Comparison of ENCODE assay signal across 21 mouse cellular contexts in genomic region chr11:118941268-118941667, GRCm38 (mm10). TPM values are rescaled to one million over a fixed set of nuclear protein-coding genes. Genes with fewer than 3 reads are reported as not detected.
DNase-seq lines count a peak whose midpoint lies in the region; ATAC-seq and TF ChIP-seq lines count a peak whose summit lies in the region.
"Had no signal": no experiment of that assay in that cellular context is flagged by ENCODE, and none has a peak within 500 bp of the region (broad histone marks: within the 10 kb centered on the region; RNA-seq: fewer than 3 reads in every experiment).

No protein-coding gene starts in this region.

- no peaks in the 10 kb centered on the region for H3K9me3 ChIP-seq in forebrain, embryonic 15.5 days
- no peaks in the 10 kb centered on the region for H3K9me3 ChIP-seq in forebrain, embryonic 10.5 days
- H3K9me3 ChIP-seq: embryonic facial prominence, embryonic 13.5 days; embryonic facial prominence, embryonic 15.5 days had no signal

- peak overlapping the region; percentile 88 for H3K27ac ChIP-seq in forebrain, embryonic 15.5 days (replicated peaks)
- H3K27ac ChIP-seq in forebrain, embryonic 10.5 days, result no peak overlapping the region
- peak overlapping the region; percentile 82 for H3K27ac ChIP-seq in layer of hippocampus, adult 2 months
- H3K27ac ChIP-seq: embryonic facial prominence, embryonic 13.5 days; embryonic facial prominence, embryonic 15.5 days had no signal

- peak; percentile 36 to 65 for DNase-seq in cerebellum, postnatal 10 days
- DNase-seq in forebrain, embryonic 10.5 days (ENCODE audit: extremely low spot score, low spot score), result no peak
- DNase-seq in layer of hippocampus, adult 2 months (ENCODE audit: low spot score in 2 of 2), result no peak
- DNase-seq in layer of hippocampus, adult 8-10 months (ENCODE audit: low spot score in 2 of 2), result no peak
- DNase-seq: adrenal gland, adult 2 months; adrenal gland, postnatal 10 days; embryo, embryonic 11 days had no signal

- ATAC-seq in cerebellum, adult (ENCODE audit: insufficient number of reproducible peaks, low FRiP score, low TSS enrichment), result no peak
- no peak for ATAC-seq in forebrain, embryonic 15.5 days (replicated peaks)

- no peak overlapping the region for H3K4me3 ChIP-seq in forebrain, embryonic 15.5 days
- H3K4me3 ChIP-seq in forebrain, embryonic 10.5 days, result no peak overlapping the region
- H3K4me3 ChIP-seq in layer of hippocampus, adult 2 months, result no peak overlapping the region
- H3K4me3 ChIP-seq: embryonic facial prominence, embryonic 13.5 days; embryonic facial prominence, embryonic 15.5 days; erythroblast, embryonic 14.5 days had no signal

- no peaks in the 10 kb centered on the region for H3K36me3 ChIP-seq in forebrain, embryonic 15.5 days
- no peaks in the 10 kb centered on the region for H3K36me3 ChIP-seq in forebrain, embryonic 10.5 days (replicated peaks)
- H3K36me3 ChIP-seq: embryonic facial prominence, embryonic 13.5 days; embryonic facial prominence, embryonic 15.5 days had no signal

- no peak overlapping the region for H3K9ac ChIP-seq in forebrain, embryonic 15.5 days (replicated peaks)
- H3K9ac ChIP-seq: embryonic facial prominence, embryonic 13.5 days; embryonic facial prominence, embryonic 15.5 days had no signal

- H3K4me1 ChIP-seq in forebrain, embryonic 15.5 days, result peaks cover 22% of the 10 kb centered on the region
- peaks cover 23% of the 10 kb centered on the region for H3K4me1 ChIP-seq in forebrain, embryonic 10.5 days
- H3K4me1 ChIP-seq: embryonic facial prominence, embryonic 13.5 days; embryonic facial prominence, embryonic 15.5 days had no signal

- WGBS in forebrain, embryonic 15.5 days, result 29% methylated on average over 5 of the region's 5 CpGs
- 50% methylated on average over 5 of the region's 5 CpGs for WGBS in forebrain, embryonic 10.5 days

- H3K4me2 ChIP-seq in forebrain, embryonic 15.5 days (replicated peaks), result no peak overlapping the region
- H3K4me2 ChIP-seq: embryonic facial prominence, embryonic 13.5 days; embryonic facial prominence, embryonic 15.5 days had no signal

- H3K27me3 ChIP-seq in forebrain, embryonic 15.5 days, result no peaks in the 10 kb centered on the region
- H3K27me3 ChIP-seq in forebrain, embryonic 10.5 days (ENCODE audit: poor library complexity, severe bottlenecking), result peaks cover 12% of the 10 kb centered on the region; the same call in 1 of the 2 replicates

- TF ChIP-seq CTCF in layer of hippocampus, adult 2 months (conservative IDR thresholded peaks at IDR 0.05), result no peak

RNA-seq across cellular contexts. Expression of gene Rbfox3, which starts 29.9 kb away (rescaled TPM):
- 51.1 and 57.2 TPM in 2 replicates for polyA plus RNA-seq in forebrain, embryonic 15.5 days (2015; fragmentation: Nextera tagmentation; extraction: Ambion mirVana)
- 2.0 and 2.6 TPM in 2 replicates for polyA plus RNA-seq in forebrain, embryonic 10.5 days (2016; fragmentation: Nextera tagmentation; extraction: Ambion mirVana)
- total RNA-seq in layer of hippocampus, adult 2 months (2021), result 100 to 1,000 TPM; 276 to 303 TPM
- total RNA-seq in layer of hippocampus, adult 8-10 months (2022), result 100 to 1,000 TPM; 229 to 281 (median 270) TPM
- total RNA-seq: common myeloid progenitor, adult 5-6 weeks; MEL had no signal
- polyA plus RNA-seq: C2C12 had no signal

RNA-seq across cellular contexts. Expression of gene Enpp7, which starts 46.7 kb away (rescaled TPM):
- not detected in 2 replicates for polyA plus RNA-seq in forebrain, embryonic 15.5 days (2015; fragmentation: Nextera tagmentation; extraction: Ambion mirVana)
- polyA plus RNA-seq in forebrain, embryonic 10.5 days (2016; fragmentation: Nextera tagmentation; extraction: Ambion mirVana), result not detected in 2 replicates
- not detected for total RNA-seq in layer of hippocampus, adult 2 months (2021)
- total RNA-seq in layer of hippocampus, adult 8-10 months (2022), result not detected
- total RNA-seq: adrenal gland, adult 2 months; adrenal gland, postnatal 10 days; adrenal gland, postnatal 25 days; adrenal gland, postnatal 4 days; common myeloid progenitor, adult 5-6 weeks; ES-E14; MEL had no signal
- polyA plus RNA-seq: adrenal gland, adult 2 months; C2C12; cerebellum, adult 2 months; embryonic facial prominence, embryonic 11.5 days; embryonic facial prominence, embryonic 13.5 days; embryonic facial prominence, embryonic 15.5 days; erythroblast, embryonic 14.5 days; forebrain, embryonic 11.5 days had no signal

Comparison
In these comparisons a context has a peak if more than half of its experiments do, and no peak if none do; other contexts are left out.
1. DNase-seq: peak in cerebellum, postnatal 10 days (2 of 2); none in forebrain, embryonic 10.5 days (single experiment), layer of hippocampus, adult 2 months (0 of 2) and layer of hippocampus, adult 8-10 months (0 of 2).